Mouse (Mus musculus): ENCODE results near the gene Pml.

GRCm38 (mm10) chr9:58224356-58224755, 25.2 kb downstream of the Pml start:
- no peak for TF ChIP-seq TAL1 (IDR thresholded peaks at IDR 0.05; ENCODE audit: low read length)
- TF ChIP-seq GATA1 (IDR thresholded peaks at IDR 0.05; ENCODE audit: low read length) = no peak
